Mouse (Mus musculus): ENCODE measurements around the gene Cdk9. TPM values are rescaled to one million over a fixed set of nuclear protein-coding genes. Genes with fewer than 3 reads are reported as not detected.

The Cdk9 gene
- polyA plus RNA-seq, 1 experiment from 2014 or later = 63.6 TPM

- peaks cover 6% of the 10 kb centered on the region for H3K36me3 ChIP-seq (ENCODE audit: control insufficient read depth, insufficient read depth, low read length)
- H3K4me1 ChIP-seq (ENCODE audit: control insufficient read depth, insufficient read depth, low read depth, low read length) = peaks cover 25% of the 10 kb centered on the region
- peak overlapping the region; percentile 96 for H3K9ac ChIP-seq (ENCODE audit: low read depth, low read length)
- no peaks in the 10 kb centered on the region for H3K27me3 ChIP-seq (replicated peaks; ENCODE audit: control insufficient read depth, insufficient read depth, low read length)
- no peak for ATAC-seq
- no peaks in the 10 kb centered on the region for H3K9me3 ChIP-seq (ENCODE audit: control insufficient read depth, low read length)
- H3K27ac ChIP-seq (ENCODE audit: low read depth, low read length) = peak overlapping the region; percentile 100
- H3K4me2 ChIP-seq (ENCODE audit: low read length) = peak overlapping the region; percentile 66
- no peak overlapping the region; the same call in 1 of the 2 replicates for H3K4me3 ChIP-seq (ENCODE audit: low read length)
- 65% methylated on average over 11 of the region's 11 CpGs for WGBS
Measured at GRCm38 (mm10) chr2:32714117-32714986, 1.5 kb upstream of the Cdk9 start.

GRCm38 (mm10) chr2:32712586-32712933 is 316 bp downstream of the Cdk9 start:
- ATAC-seq = peak; percentile 88
- WGBS = under 1% methylated on average over 31 of the region's 44 CpGs
- Histone ChIP-seq H3K36me3 (ENCODE audit: control insufficient read depth, insufficient read depth, low read length) (peaks cover 16% of the 10 kb centered on the region), H3K9me3 (ENCODE audit: control insufficient read depth, low read length) (no peaks in the 10 kb centered on the region), H3K27ac (ENCODE audit: low read depth, low read length) (peak overlapping the region; percentile 100), H3K4me1 (ENCODE audit: control insufficient read depth, insufficient read depth, low read depth, low read length) (peaks cover 25% of the 10 kb centered on the region), H3K4me3 (ENCODE audit: low read length) (peak overlapping the region; percentile 95), H3K4me2 (ENCODE audit: low read length) (peak overlapping the region; percentile 97), H3K27me3 (replicated peaks; ENCODE audit: control insufficient read depth, insufficient read depth, low read length) (no peaks in the 10 kb centered on the region), H3K9ac (ENCODE audit: low read depth, low read length) (peak overlapping the region; percentile 96)

DNA sequence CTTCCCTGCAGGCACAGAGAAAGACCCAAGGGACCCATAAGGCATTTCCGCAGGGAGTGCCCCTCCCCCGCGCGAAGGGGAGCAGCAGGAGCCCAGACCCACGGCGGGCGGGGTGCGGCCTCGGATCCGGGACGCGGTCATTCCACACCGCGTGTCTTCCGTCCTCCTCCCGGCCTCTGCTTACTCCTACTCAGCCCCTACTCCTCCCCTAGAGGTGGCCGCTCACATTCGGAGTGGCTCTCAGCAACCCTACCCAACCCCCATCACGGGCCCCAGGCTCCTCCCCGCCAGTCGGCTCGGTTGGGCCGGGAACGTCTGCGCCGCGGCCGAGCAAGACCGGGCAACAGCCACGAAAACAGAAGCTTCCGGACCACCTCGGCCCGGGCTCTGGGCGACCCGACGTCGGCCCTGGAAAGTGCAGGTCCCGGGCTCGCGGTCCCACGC is 746 bp downstream of the Cdk9 start:
- Histone ChIP-seq H3K9ac (ENCODE audit: low read depth, low read length) (peak overlapping the region; percentile 96), H3K9me3 (ENCODE audit: control insufficient read depth, low read length) (no peaks in the 10 kb centered on the region), H3K4me3 (ENCODE audit: low read length) (peak overlapping the region; percentile 95), H3K4me2 (ENCODE audit: low read length) (peak overlapping the region; percentile 97), H3K27me3 (replicated peaks; ENCODE audit: control insufficient read depth, insufficient read depth, low read length) (no peaks in the 10 kb centered on the region), H3K36me3 (ENCODE audit: control insufficient read depth, insufficient read depth, low read length) (peaks cover 17% of the 10 kb centered on the region), H3K4me1 (ENCODE audit: control insufficient read depth, insufficient read depth, low read depth, low read length) (peaks cover 25% of the 10 kb centered on the region), H3K27ac (ENCODE audit: low read depth, low read length) (peak overlapping the region; percentile 100)
- under 1% methylated on average over 39 of the region's 41 CpGs for WGBS
- ATAC-seq = peak; percentile 16; the same call in 1 of the 2 replicates

GRCm38 (mm10) chr2:32711301-32712056 is 1.4 kb downstream of the Cdk9 start:
- no peaks in the 10 kb centered on the region for H3K27me3 ChIP-seq (replicated peaks; ENCODE audit: control insufficient read depth, insufficient read depth, low read length)
- H3K27ac ChIP-seq (ENCODE audit: low read depth, low read length) = peak overlapping the region; percentile 100
- H3K4me2 ChIP-seq (ENCODE audit: low read length) = peak overlapping the region; percentile 97
- WGBS = 28% methylated on average over 9 of the region's 9 CpGs
- H3K9ac ChIP-seq (ENCODE audit: low read depth, low read length) = peak overlapping the region; percentile 96
- H3K4me3 ChIP-seq (ENCODE audit: low read length) = peak overlapping the region; percentile 95
- H3K36me3 ChIP-seq (ENCODE audit: control insufficient read depth, insufficient read depth, low read length) = peaks cover 22% of the 10 kb centered on the region
- no peak for ATAC-seq
- H3K9me3 ChIP-seq (ENCODE audit: control insufficient read depth, low read length) = no peaks in the 10 kb centered on the region
- peaks cover 25% of the 10 kb centered on the region for H3K4me1 ChIP-seq (ENCODE audit: control insufficient read depth, insufficient read depth, low read depth, low read length)

GRCm38 (mm10) chr2:32710425-32710824 is 2.5 kb downstream of the Cdk9 start:
- Histone ChIP-seq H3K4me1 (ENCODE audit: control insufficient read depth, insufficient read depth, low read depth, low read length) (peaks cover 25% of the 10 kb centered on the region), H3K4me3 (ENCODE audit: low read length) (no peak overlapping the region), H3K9ac (ENCODE audit: low read depth, low read length) (no peak overlapping the region), H3K27me3 (replicated peaks; ENCODE audit: control insufficient read depth, insufficient read depth, low read length) (no peaks in the 10 kb centered on the region), H3K27ac (ENCODE audit: low read depth, low read length) (no peak overlapping the region), H3K36me3 (ENCODE audit: control insufficient read depth, insufficient read depth, low read length) (peaks cover 26% of the 10 kb centered on the region), H3K4me2 (ENCODE audit: low read length) (no peak overlapping the region), H3K9me3 (ENCODE audit: control insufficient read depth, low read length) (no peaks in the 10 kb centered on the region)
- ATAC-seq = no peak
- 86% methylated on average over 5 of the region's 5 CpGs for WGBS

DNA sequence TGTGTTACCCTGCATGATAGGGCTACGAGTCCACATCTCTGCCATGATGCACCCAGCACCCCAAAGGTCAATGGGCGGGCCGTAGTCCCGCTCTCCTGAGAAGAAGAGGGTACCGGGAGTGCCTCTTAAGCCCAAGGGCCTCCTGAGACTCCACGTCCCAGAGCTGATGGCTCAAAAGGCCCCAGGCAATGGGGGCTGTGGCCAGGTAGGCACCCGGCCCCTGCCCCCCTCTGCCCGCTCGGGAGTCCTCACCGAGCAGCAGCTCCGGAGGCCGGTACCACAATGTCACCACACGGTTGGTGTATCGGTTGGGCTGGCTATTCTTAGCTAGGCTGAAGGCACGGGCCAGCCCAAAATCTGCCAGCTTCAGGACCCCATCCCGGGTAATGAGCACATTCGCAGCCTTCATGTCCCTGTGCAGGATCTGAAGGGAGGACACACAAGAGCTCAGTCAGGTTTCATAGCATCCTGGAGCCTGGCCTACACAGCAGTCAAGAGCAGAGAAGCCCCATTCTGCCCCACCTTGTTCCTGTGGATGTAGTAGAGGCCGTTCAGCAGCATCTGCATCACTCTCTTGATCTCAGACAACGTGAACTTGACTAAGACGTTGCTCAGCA is 3.2 kb downstream of the Cdk9 start:
- H3K4me3 ChIP-seq (ENCODE audit: low read length) = no peak overlapping the region
- H3K4me2 ChIP-seq (ENCODE audit: low read length) = no peak overlapping the region
- peaks cover 29% of the 10 kb centered on the region for H3K36me3 ChIP-seq (ENCODE audit: control insufficient read depth, insufficient read depth, low read length)
- no peak for ATAC-seq
- 93% methylated on average over 20 of the region's 20 CpGs for WGBS
- no peak overlapping the region for H3K9ac ChIP-seq (ENCODE audit: low read depth, low read length)
- H3K27me3 ChIP-seq (replicated peaks; ENCODE audit: control insufficient read depth, insufficient read depth, low read length) = no peaks in the 10 kb centered on the region
- peaks cover 22% of the 10 kb centered on the region for H3K4me1 ChIP-seq (ENCODE audit: control insufficient read depth, insufficient read depth, low read depth, low read length)
- no peaks in the 10 kb centered on the region for H3K9me3 ChIP-seq (ENCODE audit: control insufficient read depth, low read length)
- H3K27ac ChIP-seq (ENCODE audit: low read depth, low read length) = no peak overlapping the region

GRCm38 (mm10) chr2:32708643-32709042 is 4.2 kb downstream of the Cdk9 start:
- Histone ChIP-seq H3K4me3 (ENCODE audit: low read length) (no peak overlapping the region), H3K4me2 (ENCODE audit: low read length) (no peak overlapping the region), H3K9ac (ENCODE audit: low read depth, low read length) (no peak overlapping the region), H3K9me3 (ENCODE audit: control insufficient read depth, low read length) (no peaks in the 10 kb centered on the region), H3K4me1 (ENCODE audit: control insufficient read depth, insufficient read depth, low read depth, low read length) (peaks cover 12% of the 10 kb centered on the region), H3K36me3 (ENCODE audit: control insufficient read depth, insufficient read depth, low read length) (peaks cover 29% of the 10 kb centered on the region), H3K27ac (ENCODE audit: low read depth, low read length) (no peak overlapping the region), H3K27me3 (replicated peaks; ENCODE audit: control insufficient read depth, insufficient read depth, low read length) (no peaks in the 10 kb centered on the region)
- ATAC-seq = no peak
- WGBS = 44% methylated on average over 3 of the region's 3 CpGs

DNA sequence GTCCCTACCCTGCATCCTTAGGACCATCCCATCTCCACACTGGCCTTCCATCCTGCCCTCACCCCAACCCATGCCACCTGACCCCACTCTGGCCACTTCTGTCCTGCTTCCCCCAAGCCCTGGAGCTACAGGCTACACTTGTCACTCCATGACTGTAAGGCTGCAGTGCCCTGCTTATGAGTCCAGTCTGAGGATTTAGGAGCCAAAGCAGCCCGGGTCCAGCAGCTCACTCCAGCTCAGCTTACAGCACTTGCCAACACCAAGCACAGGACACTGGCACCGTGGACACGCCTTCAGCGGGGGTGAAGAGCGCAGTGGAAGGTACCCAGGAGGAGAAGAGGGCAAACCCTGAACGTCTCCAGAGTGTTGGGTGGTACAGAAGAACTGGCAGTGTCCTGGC is 5.9 kb downstream of the Cdk9 start:
- WGBS = 95% methylated on average over 6 of the region's 6 CpGs
- Histone ChIP-seq H3K36me3 (ENCODE audit: control insufficient read depth, insufficient read depth, low read length) (peaks cover 32% of the 10 kb centered on the region), H3K27ac (ENCODE audit: low read depth, low read length) (no peak overlapping the region), H3K4me1 (ENCODE audit: control insufficient read depth, insufficient read depth, low read depth, low read length) (peaks cover 10% of the 10 kb centered on the region), H3K9ac (ENCODE audit: low read depth, low read length) (no peak overlapping the region), H3K4me2 (ENCODE audit: low read length) (no peak overlapping the region), H3K9me3 (ENCODE audit: control insufficient read depth, low read length) (no peaks in the 10 kb centered on the region), H3K27me3 (replicated peaks; ENCODE audit: control insufficient read depth, insufficient read depth, low read length) (no peaks in the 10 kb centered on the region), H3K4me3 (ENCODE audit: low read length) (no peak overlapping the region)
- no peak for ATAC-seq

GRCm38 (mm10) chr2:32705018-32705417 is 7.9 kb downstream of the Cdk9 start:
- ATAC-seq = no peak
- Histone ChIP-seq H3K4me1 (ENCODE audit: control insufficient read depth, insufficient read depth, low read depth, low read length) (no peaks in the 10 kb centered on the region), H3K4me3 (ENCODE audit: low read length) (no peak overlapping the region), H3K27ac (ENCODE audit: low read depth, low read length) (no peak overlapping the region), H3K27me3 (replicated peaks; ENCODE audit: control insufficient read depth, insufficient read depth, low read length) (no peaks in the 10 kb centered on the region), H3K36me3 (ENCODE audit: control insufficient read depth, insufficient read depth, low read length) (peaks cover 32% of the 10 kb centered on the region), H3K9me3 (ENCODE audit: control insufficient read depth, low read length) (no peaks in the 10 kb centered on the region), H3K4me2 (ENCODE audit: low read length) (no peak overlapping the region), H3K9ac (ENCODE audit: low read depth, low read length) (no peak overlapping the region)
- WGBS = 93% methylated on average over 7 of the region's 7 CpGs
